Mouse (Mus musculus): ENCODE measurements around the gene Cdh23.

Gene Cdh23

GRCm38 (mm10) chr10:60367904-60368303 is 328.4 kb downstream of the Cdh23 start:
- no peak for DNase-seq (ENCODE audit: low spot score in 2 of 2)

GRCm38 (mm10) chr10:60367145-60367544 is 329.1 kb downstream of the Cdh23 start:
- no peak for DNase-seq (ENCODE audit: low spot score in 2 of 2)

- DNase-seq (ENCODE audit: low spot score in 2 of 2) = no peak
Observed at GRCm38 (mm10) chr10:60363426-60363825, 332.9 kb downstream of the Cdh23 start.

- no peak for DNase-seq (ENCODE audit: low spot score in 2 of 2)
Observed at GRCm38 (mm10) chr10:60362310-60362628, 334.0 kb downstream of the Cdh23 start.

GRCm38 (mm10) chr10:60361615-60362309 is 334.5 kb downstream of the Cdh23 start:
- DNase-seq (ENCODE audit: low spot score in 2 of 2) = no peak

- no peak for DNase-seq (ENCODE audit: low spot score in 2 of 2)
Observed at GRCm38 (mm10) chr10:60358776-60359175, 337.5 kb downstream of the Cdh23 start.

GRCm38 (mm10) chr10:60357901-60358300 is 338.4 kb downstream of the Cdh23 start:
- no peak for DNase-seq (ENCODE audit: low spot score in 2 of 2)

- no peak for DNase-seq (ENCODE audit: low spot score in 2 of 2)
Observed at GRCm38 (mm10) chr10:60357441-60357840, 338.8 kb downstream of the Cdh23 start.

- DNase-seq (ENCODE audit: low spot score in 2 of 2) = no peak
Observed at GRCm38 (mm10) chr10:60354881-60355677, 341.2 kb downstream of the Cdh23 start.

- no peak for DNase-seq (ENCODE audit: low spot score in 2 of 2)
Observed at GRCm38 (mm10) chr10:60354003-60354325, 342.3 kb downstream of the Cdh23 start.

- DNase-seq (ENCODE audit: low spot score in 2 of 2) = no peak
Observed at GRCm38 (mm10) chr10:60353241-60354002, 342.9 kb downstream of the Cdh23 start.

GRCm38 (mm10) chr10:60351761-60352455 is 344.4 kb downstream of the Cdh23 start:
- DNase-seq (ENCODE audit: low spot score in 2 of 2) = no peak

GRCm38 (mm10) chr10:60351248-60351647 is 345.0 kb downstream of the Cdh23 start:
- no peak for DNase-seq (ENCODE audit: low spot score in 2 of 2)

GRCm38 (mm10) chr10:60350805-60351167 is 345.5 kb downstream of the Cdh23 start:
- DNase-seq (ENCODE audit: low spot score in 2 of 2) = peak in 1 of 2 experiments; percentile 60

GRCm38 (mm10) chr10:60350077-60350804 is 346.0 kb downstream of the Cdh23 start:
- DNase-seq (ENCODE audit: low spot score in 2 of 2) = no peak

GRCm38 (mm10) chr10:60349644-60350043 is 346.6 kb downstream of the Cdh23 start:
- DNase-seq (ENCODE audit: low spot score in 2 of 2) = no peak

GRCm38 (mm10) chr10:60349056-60349455 is 347.2 kb downstream of the Cdh23 start:
- DNase-seq (ENCODE audit: low spot score in 2 of 2) = no peak

- DNase-seq (ENCODE audit: low spot score in 2 of 2) = no peak
Observed at GRCm38 (mm10) chr10:60347768-60348610, 348.3 kb downstream of the Cdh23 start.

- peak; percentile 56 to 65 for DNase-seq (ENCODE audit: low spot score in 2 of 2)
Observed at GRCm38 (mm10) chr10:60346701-60347405, 349.4 kb downstream of the Cdh23 start, which contains the start of gene Vsir. Gene Vsir (plus strand): TSS chr10:60346851.

- DNase-seq (ENCODE audit: low spot score in 2 of 2) = no peak
Observed at GRCm38 (mm10) chr10:60346056-60346455, 350.2 kb downstream of the Cdh23 start.
